Mouse (Mus musculus): ENCODE results near the gene Hsd17b14. TPM values are rescaled to one million over a fixed set of nuclear protein-coding genes. Genes with fewer than 3 reads are reported as not detected.
"Not testable (repeated sequence)": the region's sequence is repeated elsewhere in the genome, so short reads cannot be mapped to it uniquely, and the experiment has no call there.

Hsd17b14 gene
- total RNA-seq, 4 experiments from 2014 or later = not detected

GRCm38 (mm10) chr7:45527169-45527568 lies 27.5 kb upstream of the Hsd17b14 start:
- not testable (repeated sequence) for DNase-seq (ENCODE audit: low spot score in 2 of 2)

- no peak for DNase-seq (ENCODE audit: low spot score in 2 of 2)
Measured at GRCm38 (mm10) chr7:45529461-45529860, 25.2 kb upstream of the Hsd17b14 start.

- no peak for DNase-seq (ENCODE audit: low spot score in 2 of 2)
Measured at GRCm38 (mm10) chr7:45530643-45531042, 24.1 kb upstream of the Hsd17b14 start.

- no peak for DNase-seq (ENCODE audit: low spot score in 2 of 2)
Measured at GRCm38 (mm10) chr7:45535676-45536075, 19.0 kb upstream of the Hsd17b14 start.

- DNase-seq (ENCODE audit: low spot score in 2 of 2) = no peak
Measured at GRCm38 (mm10) chr7:45537602-45538001, 17.1 kb upstream of the Hsd17b14 start.

- DNase-seq (ENCODE audit: low spot score in 2 of 2) = peak; percentile 59 to 64
Measured at GRCm38 (mm10) chr7:45538163-45539041, 16.3 kb upstream of the Hsd17b14 start.

- DNase-seq (ENCODE audit: low spot score in 2 of 2) = no peak
Measured at GRCm38 (mm10) chr7:45539095-45539494, 15.6 kb upstream of the Hsd17b14 start.

GRCm38 (mm10) chr7:45540213-45540612 lies 14.5 kb upstream of the Hsd17b14 start:
- no peak for DNase-seq (ENCODE audit: low spot score in 2 of 2)

- no peak for DNase-seq (ENCODE audit: low spot score in 2 of 2)
Measured at GRCm38 (mm10) chr7:45544525-45544924, 10.2 kb upstream of the Hsd17b14 start.

GRCm38 (mm10) chr7:45549641-45550436 lies 4.9 kb upstream of the Hsd17b14 start:
- DNase-seq (ENCODE audit: low spot score in 2 of 2) = no peak

- DNase-seq (ENCODE audit: low spot score in 2 of 2) = no peak
Measured at GRCm38 (mm10) chr7:45550821-45551511, 3.7 kb upstream of the Hsd17b14 start.

- no peak for DNase-seq (ENCODE audit: low spot score in 2 of 2)
Measured at GRCm38 (mm10) chr7:45551512-45551883, 3.2 kb upstream of the Hsd17b14 start.

GRCm38 (mm10) chr7:45553519-45553918 lies 1.2 kb upstream of the Hsd17b14 start:
- no peak for DNase-seq (ENCODE audit: low spot score in 2 of 2)

GRCm38 (mm10) chr7:45553990-45554389 lies 703 bp upstream of the Hsd17b14 start:
- no peak for DNase-seq (ENCODE audit: low spot score in 2 of 2)

- DNase-seq (ENCODE audit: low spot score in 2 of 2) = peak; percentile 64 to 79
Measured at GRCm38 (mm10) chr7:45555787-45556186, 1.1 kb downstream of the Hsd17b14 start.

- DNase-seq (ENCODE audit: low spot score in 2 of 2) = no peak
Measured at GRCm38 (mm10) chr7:45558907-45559306, 4.2 kb downstream of the Hsd17b14 start.

GRCm38 (mm10) chr7:45560241-45560640 lies 5.5 kb downstream of the Hsd17b14 start:
- DNase-seq (ENCODE audit: low spot score in 2 of 2) = no peak

- peak; percentile 45 to 69 for DNase-seq (ENCODE audit: low spot score in 2 of 2)
Measured at GRCm38 (mm10) chr7:45560843-45561623, 6.3 kb downstream of the Hsd17b14 start.

GRCm38 (mm10) chr7:45561624-45562520 lies 7.2 kb downstream of the Hsd17b14 start:
- no peak for DNase-seq (ENCODE audit: low spot score in 2 of 2)

- no peak for DNase-seq (ENCODE audit: low spot score in 2 of 2)
Measured at GRCm38 (mm10) chr7:45564811-45565210, 10.1 kb downstream of the Hsd17b14 start.
